Comparison of ENCODE assay signal across 16 mouse cellular contexts in genomic region chr6:118680814-118681213, GRCm38 (mm10).
DNase-seq lines count a peak whose midpoint lies in the region; ATAC-seq and TF ChIP-seq lines count a peak whose summit lies in the region.
"Had no signal": no experiment of that assay in that cellular context is flagged by ENCODE, and none has a peak within 500 bp of the region (broad histone marks: within the 10 kb centered on the region; RNA-seq: fewer than 3 reads in every experiment).

No protein-coding gene starts in this region.

- H3K9ac ChIP-seq in forebrain, embryonic 15.5 days (replicated peaks): no peak overlapping the region
- H3K9ac ChIP-seq in forebrain, embryonic 12.5 days: no peak overlapping the region
- H3K9ac ChIP-seq in forebrain, postnatal 0 days: no peak overlapping the region
- no peak overlapping the region for H3K9ac ChIP-seq in kidney, embryonic 14.5 days (ENCODE audit: low read depth, low read length)
- H3K9ac ChIP-seq: limb, embryonic 13.5 days; lung, embryonic 14.5 days had no signal

- 55% methylated on average over 6 of the region's 6 CpGs for WGBS in forebrain, embryonic 15.5 days
- WGBS in forebrain, embryonic 12.5 days: 64% methylated on average over 6 of the region's 6 CpGs
- 47% methylated on average over 6 of the region's 6 CpGs for WGBS in forebrain, postnatal 0 days
- WGBS in kidney, embryonic 14.5 days: 65% methylated on average over 6 of the region's 6 CpGs

- no peaks in the 10 kb centered on the region for H3K9me3 ChIP-seq in forebrain, embryonic 15.5 days
- no peaks in the 10 kb centered on the region for H3K9me3 ChIP-seq in forebrain, embryonic 12.5 days
- H3K9me3 ChIP-seq in forebrain, postnatal 0 days (ENCODE audit: low read length): no peaks in the 10 kb centered on the region
- no peaks in the 10 kb centered on the region for H3K9me3 ChIP-seq in kidney, embryonic 14.5 days (ENCODE audit: control insufficient read depth, low read length)
- H3K9me3 ChIP-seq: limb, embryonic 13.5 days; midbrain, embryonic 10.5 days had no signal

- DNase-seq in cerebellum, adult 8-10 months: peak; percentile 25
- peak; percentile 46 for DNase-seq in forebrain, postnatal 0 days
- peak; percentile 36 to 54 for DNase-seq in layer of hippocampus, postnatal 10 days (ENCODE audit: low spot score in 2 of 2)
- no peak for DNase-seq in spleen, adult 12 weeks (ENCODE audit: low spot score)
- no peak for DNase-seq in adrenal gland, postnatal 36 days
- DNase-seq: adrenal gland, adult 2 months; heart, adult 11 months; kidney, postnatal 14 days; lung, embryonic 14.5 days; spleen, adult 18-20 months; thymus, adult 18-20 months had no signal

- H3K4me2 ChIP-seq in forebrain, embryonic 15.5 days (replicated peaks): no peak overlapping the region
- H3K4me2 ChIP-seq in forebrain, embryonic 12.5 days: no peak overlapping the region
- no peak overlapping the region for H3K4me2 ChIP-seq in forebrain, postnatal 0 days (ENCODE audit: low read depth)
- no peak overlapping the region for H3K4me2 ChIP-seq in kidney, embryonic 14.5 days (replicated peaks; ENCODE audit: low read depth, low read length)
- H3K4me2 ChIP-seq: limb, embryonic 13.5 days; lung, embryonic 14.5 days had no signal

- peak overlapping the region; percentile 39; the same call in 1 of the 2 replicates for H3K27ac ChIP-seq in forebrain, embryonic 15.5 days (replicated peaks)
- H3K27ac ChIP-seq in forebrain, embryonic 12.5 days: no peak overlapping the region
- no peak overlapping the region for H3K27ac ChIP-seq in forebrain, postnatal 0 days (ENCODE audit: low read depth, low read length)
- no peak overlapping the region for H3K27ac ChIP-seq in kidney, embryonic 14.5 days (ENCODE audit: low read depth, low read length)
- H3K27ac ChIP-seq: limb, embryonic 13.5 days; midbrain, embryonic 10.5 days had no signal

- TF ChIP-seq CTCF in forebrain, postnatal 0 days (IDR thresholded peaks at IDR 0.05; ENCODE audit: low read depth): no peak

- H3K4me1 ChIP-seq in forebrain, embryonic 15.5 days: no peaks in the 10 kb centered on the region
- H3K4me1 ChIP-seq in forebrain, embryonic 12.5 days: no peaks in the 10 kb centered on the region
- H3K4me1 ChIP-seq in forebrain, postnatal 0 days (ENCODE audit: insufficient read depth): no peaks in the 10 kb centered on the region
- no peaks in the 10 kb centered on the region for H3K4me1 ChIP-seq in kidney, embryonic 14.5 days (ENCODE audit: control insufficient read depth, insufficient read depth, low read length)
- H3K4me1 ChIP-seq: limb, embryonic 13.5 days had no signal

- H3K4me3 ChIP-seq in forebrain, embryonic 15.5 days: no peak overlapping the region
- no peak overlapping the region for H3K4me3 ChIP-seq in forebrain, embryonic 12.5 days (replicated peaks)
- H3K4me3 ChIP-seq in forebrain, postnatal 0 days (ENCODE audit: low read depth, low read length): no peak overlapping the region
- no peak overlapping the region for H3K4me3 ChIP-seq in kidney, embryonic 14.5 days (ENCODE audit: low read length)
- H3K4me3 ChIP-seq: limb, embryonic 13.5 days; midbrain, embryonic 10.5 days had no signal

- no peaks in the 10 kb centered on the region; the same call in 1 of the 2 replicates for H3K36me3 ChIP-seq in forebrain, embryonic 15.5 days
- H3K36me3 ChIP-seq in forebrain, embryonic 12.5 days (replicated peaks): no peaks in the 10 kb centered on the region
- peaks cover 18% of the 10 kb centered on the region for H3K36me3 ChIP-seq in forebrain, postnatal 0 days (ENCODE audit: insufficient read depth)
- no peaks in the 10 kb centered on the region for H3K36me3 ChIP-seq in kidney, embryonic 14.5 days (ENCODE audit: control insufficient read depth, insufficient read depth, low read length)
- H3K36me3 ChIP-seq: midbrain, embryonic 10.5 days had no signal

- ATAC-seq in forebrain, embryonic 15.5 days (replicated peaks): peak; percentile 63
- no peak for ATAC-seq in forebrain, embryonic 12.5 days (ENCODE audit: low FRiP score)
- ATAC-seq in forebrain, postnatal 0 days: peak; percentile 45; the same call in 1 of the 2 replicates
- no peak for ATAC-seq in kidney, embryonic 14.5 days (ENCODE audit: low FRiP score, low TSS enrichment)

- no peaks in the 10 kb centered on the region for H3K27me3 ChIP-seq in forebrain, embryonic 15.5 days
- H3K27me3 ChIP-seq in forebrain, embryonic 12.5 days: no peaks in the 10 kb centered on the region
- H3K27me3 ChIP-seq in forebrain, postnatal 0 days (ENCODE audit: insufficient read depth, low read length): no peaks in the 10 kb centered on the region
- H3K27me3 ChIP-seq in kidney, embryonic 14.5 days (ENCODE audit: control insufficient read depth, insufficient read depth, low read length): no peaks in the 10 kb centered on the region
- H3K27me3 ChIP-seq: limb, embryonic 13.5 days had no signal

Comparison
In these comparisons a context has a peak if more than half of its experiments do, and no peak if none do; other contexts are left out.
1. ATAC-seq: peak in forebrain, embryonic 15.5 days (single experiment) and forebrain, postnatal 0 days (single experiment); none in forebrain, embryonic 12.5 days (single experiment) and kidney, embryonic 14.5 days (single experiment).
2. DNase-seq: peak in cerebellum, adult 8-10 months (single experiment), forebrain, postnatal 0 days (single experiment) and layer of hippocampus, postnatal 10 days (2 of 2); none in spleen, adult 12 weeks (single experiment) and adrenal gland, postnatal 36 days (0 of 2).